Mouse (Mus musculus): ENCODE data around the gene Cdk6. TPM values are rescaled to one million over a fixed set of nuclear protein-coding genes. Genes with fewer than 3 reads are reported as not detected.

Gene Cdk6
- polyA plus RNA-seq, 1 experiment, result 6.8 TPM

DNA sequence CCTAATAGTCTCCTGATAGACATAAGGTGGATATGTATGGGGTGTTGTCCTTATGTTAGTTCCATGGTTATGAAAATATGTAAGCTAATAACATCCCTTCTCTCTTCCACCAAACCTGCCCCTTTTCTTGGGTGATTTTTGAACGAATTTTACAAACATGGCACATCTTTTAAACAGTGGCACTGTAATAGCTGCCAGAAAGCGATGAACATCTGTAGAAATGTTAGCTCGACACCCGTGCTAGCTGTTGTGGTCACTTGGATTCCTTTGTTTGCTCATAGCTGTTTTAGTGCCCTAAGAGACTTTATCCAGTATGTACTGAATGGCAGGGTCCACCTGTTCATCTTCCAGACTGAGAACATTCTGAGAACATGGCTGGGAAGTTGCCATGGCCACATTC is 230.0 kb downstream of the Cdk6 start, which contains the start of gene 1700109H08Rik:
1700109H08Rik (plus strand) TSS at position 301 of the 400 bp plus-strand sequence.
- no peak for DNase-seq (ENCODE audit: low read depth)

DNA sequence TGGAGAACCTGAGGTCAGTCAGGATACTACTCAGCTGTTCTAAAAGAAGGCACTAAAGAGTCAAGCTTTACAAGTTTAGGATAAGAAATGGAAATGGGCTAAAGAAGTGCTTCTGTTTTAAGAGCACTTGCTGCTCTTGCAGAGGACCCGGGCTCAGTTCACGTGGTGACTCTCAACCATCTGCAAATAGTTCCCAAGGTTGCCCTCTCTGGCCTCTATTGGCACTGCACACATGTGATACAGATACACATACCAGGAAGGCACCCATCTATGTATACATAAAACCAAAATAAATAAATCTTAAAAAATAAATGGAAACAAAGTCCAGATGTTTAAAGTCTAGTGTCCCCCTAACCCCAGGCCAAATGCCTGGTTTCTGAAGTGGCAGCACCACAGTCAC is 233.5 kb downstream of the Cdk6 start:
- no peak for DNase-seq (ENCODE audit: low read depth)

DNA sequence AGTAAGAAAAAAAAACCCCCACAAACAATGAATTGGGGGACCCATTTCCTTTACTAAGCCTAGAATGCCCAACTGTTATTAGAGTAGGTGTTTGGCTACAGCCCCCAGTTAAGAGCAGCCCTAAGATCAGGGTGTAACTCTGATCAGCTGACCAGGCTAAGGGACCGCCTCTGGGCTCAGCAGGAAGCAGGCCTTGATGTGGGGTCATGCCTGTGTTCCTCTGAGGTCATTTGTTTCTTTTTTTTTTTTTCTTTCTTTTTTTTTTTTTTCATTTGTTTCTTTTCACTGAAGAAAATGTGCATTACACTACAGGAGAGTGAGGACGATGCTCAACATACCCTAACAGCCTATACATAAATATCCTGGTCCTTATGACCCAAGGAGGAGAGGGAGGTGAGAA is 236.7 kb downstream of the Cdk6 start:
- DNase-seq (ENCODE audit: low read depth), result no peak

DNA sequence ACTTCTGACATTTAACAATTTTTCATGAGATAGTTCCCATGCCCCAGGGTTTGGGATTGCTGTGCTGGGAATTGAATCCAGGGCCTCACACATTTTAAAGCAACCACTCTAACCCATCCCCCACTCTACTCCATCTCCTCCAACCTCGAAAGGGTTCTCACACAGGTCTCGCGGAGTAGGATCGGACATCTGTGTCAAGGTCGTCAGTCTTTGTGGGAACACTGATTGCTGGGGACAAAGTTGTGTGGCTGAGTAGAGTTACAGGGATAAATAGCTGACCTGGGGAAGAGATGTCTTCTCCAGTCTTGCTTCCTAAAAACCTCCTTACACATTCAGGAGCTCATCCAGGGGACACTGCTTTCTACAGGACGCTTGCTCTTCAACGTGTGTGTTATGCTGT is 237.8 kb downstream of the Cdk6 start:
- DNase-seq (ENCODE audit: low read depth), result no peak

Other genes with a start within 250 kb of the Cdk6 start
- 9.0 and 9.7 TPM in 2 replicates for gene Fam133b, start 202.3 kb downstream of the Cdk6 start, polyA plus RNA-seq (2012; rRNA removed)
- gene 1700109H08Rik, start 230.1 kb downstream of the Cdk6 start, polyA plus RNA-seq (2012; rRNA removed), result 2.5 and 2.7 TPM in 2 replicates